Mouse (Mus musculus): ENCODE data around the gene Olfr329-ps.

The Olfr329-ps gene

GRCm38 (mm10) chr11:58546322-58546721, at the start of gene Olfr329-ps:
Olfr329-ps (minus strand) TSS chr11:58546422.
- 72% methylated on average over 5 of the region's 5 CpGs for WGBS

- WGBS: 86% methylated on average over 6 of the region's 6 CpGs
These were observed 48.6 kb upstream of the Olfr329-ps start, which contains the start of gene Olfr324 for GRCm38 (mm10) chr11:58594814-58595213. Olfr324 (plus strand) TSS chr11:58595114.

- 55% methylated on average over 3 of the region's 3 CpGs for WGBS
These were observed 42.5 kb upstream of the Olfr329-ps start for GRCm38 (mm10) chr11:58588620-58589250.

GRCm38 (mm10) chr11:58587898-58588348, 41.7 kb upstream of the Olfr329-ps start:
- 76% methylated on average over 7 of the region's 7 CpGs for WGBS

GRCm38 (mm10) chr11:58578636-58579035, 32.4 kb upstream of the Olfr329-ps start:
- WGBS: 20% methylated on average over 8 of the region's 8 CpGs

- WGBS: 64% methylated on average over 1 of the region's 1 CpGs
These were observed 31.2 kb upstream of the Olfr329-ps start, which contains the start of gene Olfr325 for GRCm38 (mm10) chr11:58577430-58577829. Olfr325 (plus strand) TSS chr11:58577730.

- WGBS: 67% methylated on average over 5 of the region's 5 CpGs
These were observed 24.2 kb upstream of the Olfr329-ps start, which contains the start of gene Olfr224 for GRCm38 (mm10) chr11:58570405-58570804. Olfr224 (minus strand) TSS chr11:58570553.

- WGBS: 68% methylated on average over 1 of the region's 1 CpGs
These were observed 9.3 kb upstream of the Olfr329-ps start, which contains the start of gene Olfr328 for GRCm38 (mm10) chr11:58555536-58555935. Olfr328 (minus strand) TSS chr11:58555636.

GRCm38 (mm10) chr11:58534736-58535135, 11.5 kb downstream of the Olfr329-ps start, which contains the start of gene Olfr330:
Olfr330 (minus strand) TSS chr11:58534836.

GRCm38 (mm10) chr11:58519756-58520155, 26.5 kb downstream of the Olfr329-ps start:
- 92% methylated on average over 8 of the region's 9 CpGs for WGBS

GRCm38 (mm10) chr11:58518916-58519315, 27.3 kb downstream of the Olfr329-ps start:
- WGBS: 92% methylated on average over 18 of the region's 18 CpGs

- 83% methylated on average over 19 of the region's 19 CpGs for WGBS
These were observed 37.2 kb downstream of the Olfr329-ps start for GRCm38 (mm10) chr11:58509058-58509457.

GRCm38 (mm10) chr11:58502472-58502871, 43.8 kb downstream of the Olfr329-ps start, which contains the start of gene Olfr331:
Olfr331 (minus strand) TSS chr11:58502572.

GRCm38 (mm10) chr11:58499290-58499689, 46.9 kb downstream of the Olfr329-ps start:
- WGBS: 24% methylated on average over 3 of the region's 3 CpGs

GRCm38 (mm10) chr11:58498761-58499160, 47.5 kb downstream of the Olfr329-ps start:
- WGBS: 79% methylated on average over 9 of the region's 9 CpGs

GRCm38 (mm10) chr11:58492455-58492854, 53.8 kb downstream of the Olfr329-ps start, which contains the start of gene Olfr332:
Olfr332 (minus strand) TSS chr11:58492555.
- 65% methylated on average over 2 of the region's 2 CpGs for WGBS
